ENCODE assay signal across 8 mouse cellular contexts in the genomic region with DNA sequence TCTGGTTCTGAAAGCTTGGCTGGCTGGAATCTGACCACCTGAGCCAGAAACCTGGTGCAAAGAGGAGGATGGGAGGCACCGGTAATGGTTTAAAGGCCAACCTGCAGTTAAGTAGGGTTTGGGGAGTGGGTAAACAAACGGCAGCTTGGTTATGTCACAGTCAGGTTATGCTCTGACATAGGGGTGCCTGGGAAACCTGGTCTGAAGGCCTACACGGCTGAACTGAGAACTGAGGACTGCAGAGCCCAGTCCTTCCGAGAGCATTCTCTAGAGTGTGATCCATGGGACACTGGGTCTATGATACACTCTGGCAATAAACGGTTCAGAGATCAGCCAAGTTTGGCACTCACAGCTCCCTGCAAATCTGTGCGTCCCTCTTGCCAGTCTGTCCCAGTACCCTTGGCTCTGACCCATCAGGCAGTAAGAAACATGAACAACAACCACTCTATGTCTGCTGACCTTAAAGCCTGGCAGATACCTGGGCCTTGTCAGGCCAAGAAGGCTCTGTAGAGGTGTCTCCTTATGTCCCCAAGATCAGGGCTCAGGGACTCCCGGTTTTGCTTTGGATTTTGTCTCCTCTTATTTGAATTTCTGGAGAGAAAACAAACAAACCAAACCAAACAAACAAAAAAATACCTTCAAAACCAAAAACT.
DNase-seq lines count a peak whose midpoint lies in the region; ATAC-seq and TF ChIP-seq lines count a peak whose summit lies in the region.

No protein-coding gene starts in this region.

- no peak for TF ChIP-seq EP300 in lung, postnatal 0 days (IDR thresholded peaks at IDR 0.05)

- no peak overlapping the region for H3K27ac ChIP-seq in lung, postnatal 0 days (ENCODE audit: low read length)
- H3K27ac ChIP-seq in heart, embryonic 10.5 days: peak overlapping the region; percentile 88; the same call in 1 of the 2 replicates
- H3K27ac ChIP-seq in limb, embryonic 12.5 days: 0 out of 2 replicates have a peak overlapping the region, but pooled peaks have one; percentile 1
- H3K27ac ChIP-seq in stomach, embryonic 15.5 days: no peak overlapping the region

- TF ChIP-seq CTCF in lung, postnatal 0 days (IDR thresholded peaks at IDR 0.05): no peak

- H3K9me3 ChIP-seq in lung, postnatal 0 days (ENCODE audit: low read length): no peaks in the 10 kb centered on the region
- H3K9me3 ChIP-seq in heart, embryonic 10.5 days: no peaks in the 10 kb centered on the region
- H3K9me3 ChIP-seq in limb, embryonic 12.5 days: no peaks in the 10 kb centered on the region
- H3K9me3 ChIP-seq in stomach, embryonic 15.5 days: no peaks in the 10 kb centered on the region

- H3K27me3 ChIP-seq in lung, postnatal 0 days (replicated peaks; ENCODE audit: insufficient read depth, low read length): no peaks in the 10 kb centered on the region
- H3K27me3 ChIP-seq in heart, embryonic 10.5 days (ENCODE audit: insufficient read depth, poor library complexity, severe bottlenecking): no peaks in the 10 kb centered on the region
- peaks cover 11% of the 10 kb centered on the region; the same call in 1 of the 2 replicates for H3K27me3 ChIP-seq in limb, embryonic 12.5 days
- no peaks in the 10 kb centered on the region for H3K27me3 ChIP-seq in stomach, embryonic 15.5 days (replicated peaks)

- peak overlapping the region; percentile 33; the same call in 1 of the 2 replicates for H3K4me3 ChIP-seq in lung, postnatal 0 days (ENCODE audit: low read depth, low read length)
- H3K4me3 ChIP-seq in heart, embryonic 10.5 days: peak overlapping the region; percentile 64; the same call in 1 of the 2 replicates
- H3K4me3 ChIP-seq in limb, embryonic 12.5 days (replicated peaks): peak overlapping the region; percentile 54
- peak overlapping the region; percentile 50 for H3K4me3 ChIP-seq in stomach, embryonic 15.5 days (replicated peaks)

- ATAC-seq in lung, postnatal 0 days: peak; percentile 25
- 0 out of 2 replicates have a peak, but pooled peaks have one; percentile 13 for ATAC-seq in limb, embryonic 12.5 days (ENCODE audit: insufficient number of reproducible peaks, insufficient read depth, low FRiP score, low TSS enrichment, low read depth)
- ATAC-seq in stomach, embryonic 15.5 days (ENCODE audit: insufficient read depth, low FRiP score, low read depth): peak; percentile 13; the same call in 1 of the 2 replicates

- no peak overlapping the region for H3K9ac ChIP-seq in lung, postnatal 0 days (replicated peaks; ENCODE audit: low read depth)
- H3K9ac ChIP-seq in limb, embryonic 12.5 days (replicated peaks): no peak overlapping the region
- no peak overlapping the region for H3K9ac ChIP-seq in stomach, embryonic 15.5 days

- DNase-seq in lung, postnatal 0 days (ENCODE audit: low spot score): peak; percentile 16
- no peak for DNase-seq in lung, postnatal 25 days (ENCODE audit: low spot score)
- no peak for DNase-seq in heart, embryonic 10.5 days (ENCODE audit: low spot score)
- DNase-seq in layer of hippocampus, postnatal 36 days: no peak
- DNase-seq in spleen, postnatal 14 days (ENCODE audit: low spot score in 2 of 2): no peak
- no peak for DNase-seq in B cell, adult 2 months

- H3K4me2 ChIP-seq in lung, postnatal 0 days (replicated peaks; ENCODE audit: low read depth, low read length): peak overlapping the region; percentile 63
- peak overlapping the region; percentile 62; the same call in 1 of the 2 replicates for H3K4me2 ChIP-seq in limb, embryonic 12.5 days
- peak overlapping the region; percentile 82 for H3K4me2 ChIP-seq in stomach, embryonic 15.5 days

- 24% methylated on average over 7 of the region's 7 CpGs for WGBS in lung, postnatal 0 days
- WGBS in heart, embryonic 10.5 days: 32% methylated on average over 7 of the region's 7 CpGs
- WGBS in limb, embryonic 12.5 days: 47% methylated on average over 7 of the region's 7 CpGs
- 33% methylated on average over 7 of the region's 7 CpGs for WGBS in stomach, embryonic 15.5 days

- 0 out of 2 replicates have a peak, but pooled peaks cover 5% of the 10 kb centered on the region for H3K4me1 ChIP-seq in lung, postnatal 0 days (ENCODE audit: insufficient read depth, low read depth, low read length)
- H3K4me1 ChIP-seq in heart, embryonic 10.5 days: peaks cover 39% of the 10 kb centered on the region
- peaks cover 21% of the 10 kb centered on the region for H3K4me1 ChIP-seq in limb, embryonic 12.5 days (replicated peaks)
- H3K4me1 ChIP-seq in stomach, embryonic 15.5 days: peaks cover 8% of the 10 kb centered on the region

- no peaks in the 10 kb centered on the region for H3K36me3 ChIP-seq in lung, postnatal 0 days (ENCODE audit: insufficient read depth, low read length)
- no peaks in the 10 kb centered on the region for H3K36me3 ChIP-seq in heart, embryonic 10.5 days
- H3K36me3 ChIP-seq in limb, embryonic 12.5 days: no peaks in the 10 kb centered on the region
- no peaks in the 10 kb centered on the region for H3K36me3 ChIP-seq in stomach, embryonic 15.5 days

Comparison
In these comparisons a context has a peak if more than half of its experiments do, and no peak if none do; other contexts are left out.
1. H3K27ac ChIP-seq: peak in heart, embryonic 10.5 days (single experiment) and limb, embryonic 12.5 days (single experiment); none in lung, postnatal 0 days (single experiment) and stomach, embryonic 15.5 days (single experiment).
2. Peak in every context shown above with its lines, with median percentiles within 50 percentile points of each other: ATAC-seq, H3K4me2 ChIP-seq and H3K4me3 ChIP-seq.